Mouse (Mus musculus) E14TG2a.4 (cell line): ENCODE measurements around the gene Zfp646.
A peak's percentile ranks its signal among the peaks of the same experiment; 100 is the strongest.
"Not testable (repeated sequence)": the region's sequence is repeated elsewhere in the genome, so short reads cannot be mapped to it uniquely, and the experiment has no call there.

Experiments used
- H3K27me3 ChIP-seq: 2 replicates; pipeline ENCODE4 v1.6.1; 2014; ENCODE audit warnings: low read length, control low read depth; ENCODE audit not compliant: insufficient read depth
- H3K36me3 ChIP-seq: 2 replicates; pipeline ENCODE4 v1.6.1; 2014; ENCODE audit warnings: low read length, control low read depth; ENCODE audit not compliant: insufficient read depth
- H3K4me1 ChIP-seq: replicated peaks from 2 replicates; pipeline ENCODE4 v1.6.1; 2014; ENCODE audit warnings: low read depth, low read length, control low read depth
- H3K4me3 ChIP-seq: replicated peaks from 2 replicates; pipeline ENCODE4 v1.5.1; 2014; ENCODE audit warnings: mild to moderate bottlenecking, low read length
- H3K9me3 ChIP-seq: 2 replicates; pipeline ENCODE4 v1.6.1; 2014; ENCODE audit warnings: low read length, control low read depth
- CTCF ChIP-seq: conservative IDR thresholded peaks from 2 replicates; pipeline ENCODE4 v1.5.1; 2014; ENCODE audit warnings: low read length
- NANOG ChIP-seq: IDR thresholded peaks from 2 replicates; pipeline ENCODE4 v1.6.1; 2014; ENCODE audit warnings: borderline replicate concordance, low read length, mixed read lengths
- POU5F1 ChIP-seq: IDR thresholded peaks from 2 replicates; pipeline ENCODE4 v1.6.1; 2014; ENCODE audit warnings: low read length, borderline replicate concordance

The Zfp646 gene

DNA sequence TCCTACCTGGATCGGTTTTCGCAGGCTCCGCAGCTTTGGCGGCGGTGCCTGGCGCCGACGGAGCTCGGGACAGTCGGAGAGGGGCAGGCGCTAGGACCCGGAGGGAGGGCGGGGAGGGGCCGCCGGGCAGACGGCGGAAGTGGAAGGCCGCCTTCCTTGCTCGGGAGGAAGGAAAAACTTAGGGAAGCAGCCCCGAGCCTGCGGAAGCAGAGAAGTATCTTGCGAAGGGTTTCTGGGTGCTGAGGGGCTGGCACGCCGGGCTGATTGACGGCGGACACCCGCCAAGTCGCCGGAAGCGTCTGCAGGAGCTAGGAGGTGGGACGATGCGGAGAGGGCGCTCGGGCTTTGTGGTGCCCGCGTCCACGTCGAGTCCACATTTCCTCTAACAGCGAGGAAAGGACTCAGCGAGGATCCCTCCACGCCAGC is at the start of gene Zfp646:
Gene Zfp646, plus strand, starts transcription at position 181 of the 426 bp plus-strand sequence.
- H3K4me1 ChIP-seq, result peaks cover 75% of the 10 kb centered on the region
- H3K9me3 ChIP-seq, result no peaks in the 10 kb centered on the region
- TF ChIP-seq POU5F1, result no peak
- TF ChIP-seq NANOG, result no peak
- no peak for TF ChIP-seq CTCF
- no peaks in the 10 kb centered on the region for H3K27me3 ChIP-seq
- H3K4me3 ChIP-seq, result peak within 1 kb of the TSS; percentile 100
- H3K36me3 ChIP-seq, result peaks cover 64% of the 10 kb centered on the region

DNA sequence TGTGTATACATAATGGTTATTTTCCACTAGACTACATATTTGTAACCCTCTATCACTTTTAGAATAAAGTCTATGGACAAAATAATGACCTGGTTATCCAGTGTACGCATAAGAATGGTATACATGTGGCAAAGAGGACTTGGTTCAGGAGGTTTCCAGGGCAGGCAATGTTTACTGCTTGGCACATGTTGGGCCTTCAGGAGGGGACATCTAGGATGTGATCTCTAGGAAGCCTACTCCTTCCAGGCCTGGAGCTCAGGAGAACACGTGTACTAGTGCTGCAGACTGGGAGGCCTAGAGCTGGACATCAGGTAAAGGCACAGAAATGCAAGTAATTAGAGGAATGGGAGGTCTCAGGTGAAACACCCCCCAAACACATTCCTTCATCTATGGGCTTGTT is 40.5 kb upstream of the Zfp646 start:
- Histone ChIP-seq H3K4me3 (no peak overlapping the region), H3K36me3 (no peaks in the 10 kb centered on the region), H3K4me1 (peaks cover under 1% of the 10 kb centered on the region; the same call in 1 of the 2 replicates)

DNA sequence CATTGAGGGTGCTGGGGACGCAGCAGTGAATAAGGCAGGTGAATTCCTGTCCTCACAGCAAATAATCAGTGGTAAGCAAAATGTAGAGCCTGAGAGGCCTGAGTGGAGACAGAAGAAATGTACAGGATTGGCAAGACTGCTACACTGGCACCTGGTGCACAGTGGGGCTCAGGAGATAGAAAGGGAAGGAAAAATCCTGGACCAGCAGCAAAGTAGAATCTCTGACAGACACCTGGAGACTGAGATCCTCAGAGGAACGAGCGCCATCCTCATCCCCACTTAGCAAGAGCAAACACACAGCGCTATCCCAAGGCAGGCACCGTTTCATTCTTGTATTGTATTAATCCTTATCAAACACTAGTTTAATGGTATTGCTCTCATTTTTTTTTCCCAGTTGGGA is 38.5 kb upstream of the Zfp646 start:
- Histone ChIP-seq H3K36me3 (no peaks in the 10 kb centered on the region), H3K9me3 (no peaks in the 10 kb centered on the region), H3K4me3 (no peak overlapping the region), H3K4me1 (peaks cover 9% of the 10 kb centered on the region), H3K27me3 (peaks cover 3% of the 10 kb centered on the region; the same call in 1 of the 2 replicates)
- TF ChIP-seq NANOG (no peak), POU5F1 (no peak), CTCF (no peak)

More for the DNA sequence above, 40.5 kb upstream of the Zfp646 start:
- Histone ChIP-seq H3K9me3 (no peaks in the 10 kb centered on the region), H3K27me3 (peaks cover 3% of the 10 kb centered on the region; the same call in 1 of the 2 replicates)
- TF ChIP-seq CTCF (no peak), NANOG (no peak), POU5F1 (no peak)

DNA sequence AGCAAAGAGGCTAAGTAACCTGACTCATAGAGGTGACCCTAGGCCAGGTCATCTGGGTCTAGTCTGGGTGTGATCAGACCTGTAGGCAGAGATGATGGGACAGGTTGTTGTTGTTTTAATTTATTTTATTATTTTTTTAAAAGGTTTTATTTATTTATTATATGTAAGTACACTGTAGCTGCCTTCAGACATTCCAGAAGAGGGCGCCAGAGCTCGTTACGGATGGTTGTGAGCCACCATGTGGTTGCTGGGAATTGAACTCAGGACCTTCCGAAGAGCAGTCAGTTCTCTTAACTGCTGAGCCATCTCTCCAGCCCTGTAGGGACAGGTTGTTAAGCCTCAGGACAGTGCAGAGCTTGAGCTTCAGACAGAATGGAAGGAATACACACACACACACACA is 38.1 kb upstream of the Zfp646 start:
- H3K27me3 ChIP-seq, result not testable (repeated sequence)
- TF ChIP-seq CTCF, result peak; percentile 40

DNA sequence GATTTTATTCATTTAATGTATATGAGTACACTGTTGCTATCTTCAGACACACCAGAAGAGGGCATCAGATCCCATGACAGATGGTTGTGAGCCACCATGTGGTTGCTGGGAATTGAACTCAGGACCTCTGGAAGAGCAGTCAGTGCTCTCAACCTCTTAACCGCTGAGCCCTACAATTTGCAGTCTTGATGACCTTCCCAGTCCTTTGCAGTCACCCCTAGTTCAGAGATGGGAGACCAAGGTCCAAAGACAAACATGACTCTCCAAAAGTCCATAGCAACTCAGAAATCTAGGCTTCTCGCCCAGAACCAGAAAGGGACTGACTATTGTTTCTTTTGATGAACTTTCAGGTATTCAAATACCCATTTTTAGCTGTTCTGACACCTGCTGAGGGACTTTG is 36.0 kb upstream of the Zfp646 start:
- not testable (repeated sequence) for H3K9me3 ChIP-seq, H3K4me3 ChIP-seq, H3K27me3 ChIP-seq
- Histone ChIP-seq H3K36me3 (peaks cover 16% of the 10 kb centered on the region), H3K4me1 (peaks cover 15% of the 10 kb centered on the region)

More for the DNA sequence above, 38.1 kb upstream of the Zfp646 start:
- peaks cover 13% of the 10 kb centered on the region for H3K4me1 ChIP-seq
- H3K9me3 ChIP-seq, H3K4me3 ChIP-seq, H3K36me3 ChIP-seq: not testable (repeated sequence)

DNA sequence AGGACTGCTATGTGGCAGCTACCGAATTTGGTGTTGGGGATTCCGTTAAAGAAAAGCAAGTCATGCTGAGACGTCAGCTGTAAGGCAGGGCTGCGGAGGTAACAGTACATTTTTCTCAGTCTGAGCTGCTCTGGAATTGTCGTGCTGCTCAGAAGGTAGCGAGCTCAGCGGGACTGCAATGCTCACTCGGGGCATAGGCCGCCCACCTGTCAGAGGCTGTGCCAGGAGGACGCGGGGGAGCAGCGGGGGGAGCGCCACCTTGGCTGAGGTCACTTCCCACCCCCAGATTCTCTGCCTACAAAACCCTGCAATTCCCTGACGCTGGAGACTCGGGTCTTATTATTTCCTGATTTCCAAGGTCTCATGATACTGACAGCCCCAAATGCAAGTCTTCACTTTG is 35.1 kb upstream of the Zfp646 start:
- H3K36me3 ChIP-seq, result peaks cover 18% of the 10 kb centered on the region
- TF ChIP-seq POU5F1 (no peak), CTCF (no peak), NANOG (no peak)
- H3K4me3 ChIP-seq, result peak overlapping the region; percentile 93
- peaks cover 3% of the 10 kb centered on the region; the same call in 1 of the 2 replicates for H3K27me3 ChIP-seq
- peaks cover 17% of the 10 kb centered on the region for H3K4me1 ChIP-seq
- no peaks in the 10 kb centered on the region for H3K9me3 ChIP-seq

DNA sequence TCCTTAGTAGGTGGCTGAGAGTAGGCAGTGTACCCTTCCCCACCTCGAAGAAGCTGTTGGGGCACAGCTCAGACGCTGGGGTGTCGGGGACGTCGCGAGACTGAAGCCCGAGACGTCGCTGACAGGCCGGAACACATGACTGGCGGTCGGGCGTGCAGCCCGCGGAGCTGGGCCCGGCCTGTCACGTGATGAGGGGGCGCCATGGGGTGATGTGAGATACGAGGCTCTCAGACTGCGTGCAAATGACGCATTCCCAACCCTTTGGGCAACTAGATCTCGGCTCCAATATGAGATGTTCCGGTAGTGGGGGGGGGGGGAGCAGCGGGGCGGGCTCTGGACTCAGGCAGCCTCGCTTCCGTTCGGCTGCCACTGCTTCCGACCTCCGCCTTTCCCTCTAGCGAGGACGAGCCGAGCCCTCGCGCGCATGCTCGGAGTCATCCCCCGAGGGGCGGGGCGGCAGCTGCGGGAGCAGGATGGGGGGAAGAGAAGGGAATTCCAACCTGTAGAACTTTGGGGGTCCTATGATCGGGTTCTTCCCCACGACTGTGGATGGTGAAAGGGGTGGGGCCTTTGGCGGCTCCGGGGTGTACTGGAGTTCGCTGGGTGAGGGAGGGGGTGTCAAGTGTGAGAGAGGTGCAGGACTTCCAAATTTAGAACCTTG is 34.6 kb upstream of the Zfp646 start:
- no peak for TF ChIP-seq NANOG
- no peak for TF ChIP-seq POU5F1
- TF ChIP-seq CTCF, result no peak
- peaks cover 23% of the 10 kb centered on the region for H3K4me1 ChIP-seq
- no peaks in the 10 kb centered on the region for H3K9me3 ChIP-seq
- H3K4me3 ChIP-seq, result peak overlapping the region; percentile 93
- peaks cover 3% of the 10 kb centered on the region; the same call in 1 of the 2 replicates for H3K27me3 ChIP-seq
- peaks cover 23% of the 10 kb centered on the region for H3K36me3 ChIP-seq

DNA sequence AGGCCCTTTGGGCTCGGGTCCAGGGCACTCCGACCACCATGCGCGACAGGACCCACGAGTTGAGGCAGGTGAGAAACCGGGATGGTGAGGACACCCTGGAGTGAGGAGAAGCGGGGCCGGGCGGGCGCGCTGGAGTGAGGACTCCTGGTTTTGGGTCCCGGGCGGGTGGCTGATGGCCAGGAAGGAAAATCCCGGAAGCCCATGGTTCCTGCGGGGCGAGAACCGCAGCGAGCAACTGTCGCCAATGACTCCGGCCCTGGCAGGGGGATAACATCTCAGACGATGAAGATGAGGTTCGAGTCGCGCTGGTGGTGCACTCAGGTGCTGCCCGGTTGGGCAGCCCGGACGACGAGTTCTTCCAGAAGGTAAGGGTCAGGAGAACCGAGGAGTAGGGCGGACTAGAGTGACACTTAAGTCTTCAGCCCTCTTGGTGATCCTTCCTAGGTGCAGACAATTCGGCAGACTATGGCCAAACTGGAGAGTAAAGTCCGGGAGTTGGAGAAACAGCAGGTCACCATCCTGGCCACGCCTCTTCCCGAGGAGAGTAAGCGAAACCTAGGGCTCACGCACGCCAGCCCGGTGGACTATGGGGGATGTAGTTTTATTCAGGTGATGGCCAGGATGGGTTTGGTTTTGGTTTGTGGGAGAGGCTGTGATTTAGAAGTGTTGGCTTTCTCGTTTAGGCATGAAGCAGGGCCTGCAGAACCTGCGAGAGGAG is 33.9 kb upstream of the Zfp646 start:
- Histone ChIP-seq H3K4me1 (peaks cover 27% of the 10 kb centered on the region), H3K27me3 (peaks cover 3% of the 10 kb centered on the region; the same call in 1 of the 2 replicates), H3K4me3 (peak overlapping the region; percentile 93), H3K9me3 (no peaks in the 10 kb centered on the region), H3K36me3 (peaks cover 30% of the 10 kb centered on the region)
- TF ChIP-seq NANOG (no peak), POU5F1 (no peak), CTCF (no peak)
